Mouse (Mus musculus) mouse embryonic stem cell (cell line): ENCODE measurements around the gene Stoml1.

Experiments
- in situ Hi-C, 2 experiments: fragments of 300-500 bp; cut with MboI; formaldehyde crosslinking; loops; 1 replicate in 1 of 2; 3 replicates in 1 of 2; pipeline ENCODE4 v1.14.3; 2019 to 2020; ENCODE audit warnings: low sequenced_read_pairs in 2 of 2, low pct_unique_long_range_greater_than_20kb in 1 of 2, mixed read lengths in 1 of 2; ENCODE audit not compliant: unreplicated experiment in 1 of 2

The Stoml1 gene

GRCm38 (mm10) chr9:58281597-58281996 is 28.6 kb downstream of the Stoml1 start:
- in situ Hi-C loops = loop anchor here in 1 of 2 experiments (5.0 kb wide), 1 partner anchor 39 kb away; no protein-coding TSS in a partner anchor

- in situ Hi-C loops = loop anchor here in 1 of 2 experiments (5.0 kb wide), 1 partner anchor 41 kb away; no protein-coding TSS in a partner anchor
These were observed 30.5 kb downstream of the Stoml1 start for GRCm38 (mm10) chr9:58283431-58283830.

- in situ Hi-C loops = no loop called here
These were observed 36.1 kb downstream of the Stoml1 start for GRCm38 (mm10) chr9:58289090-58289489.

- in situ Hi-C loops = no loop called here
These were observed 36.9 kb downstream of the Stoml1 start for GRCm38 (mm10) chr9:58289901-58290300.

DNA sequence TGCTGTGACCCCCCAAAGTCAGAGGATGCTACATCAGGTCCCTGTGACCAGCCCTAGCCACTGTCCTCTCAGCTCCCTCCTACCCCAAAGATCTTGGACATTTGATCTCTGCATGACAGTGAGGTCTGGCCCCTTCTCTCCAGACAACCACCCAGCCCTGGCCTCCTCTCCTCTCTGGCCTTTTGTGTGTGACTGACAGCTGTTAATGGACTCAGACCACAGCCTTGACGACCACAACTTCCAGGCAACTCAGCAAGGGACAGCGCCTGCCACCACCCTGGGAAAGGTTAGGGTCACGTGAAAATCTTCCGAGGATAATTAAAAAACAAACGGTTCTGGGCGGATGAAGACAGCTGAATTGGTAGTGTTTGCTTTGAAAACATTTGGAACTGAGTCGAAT is 41.6 kb downstream of the Stoml1 start:
- in situ Hi-C loops = no loop called here

DNA sequence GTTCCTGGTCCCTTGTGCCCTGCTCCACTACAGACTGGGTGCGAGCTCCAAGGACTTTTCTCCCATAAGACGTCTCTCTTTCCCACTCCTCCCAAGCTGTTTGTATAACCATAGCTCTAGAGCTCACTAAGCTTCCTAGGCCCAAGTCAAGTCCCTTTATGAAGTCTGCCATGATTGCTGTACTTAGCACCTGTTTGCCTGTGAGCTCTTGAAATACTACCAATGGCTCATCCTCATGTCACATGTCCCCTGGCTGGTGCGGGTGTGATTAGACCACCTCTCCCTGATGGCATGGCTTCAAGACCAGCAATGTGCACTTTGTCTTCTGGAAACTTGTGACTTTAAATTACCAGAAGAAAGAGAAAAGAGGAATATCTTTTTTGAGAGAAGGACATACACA is 42.4 kb downstream of the Stoml1 start:
- in situ Hi-C loops = no loop called here

DNA sequence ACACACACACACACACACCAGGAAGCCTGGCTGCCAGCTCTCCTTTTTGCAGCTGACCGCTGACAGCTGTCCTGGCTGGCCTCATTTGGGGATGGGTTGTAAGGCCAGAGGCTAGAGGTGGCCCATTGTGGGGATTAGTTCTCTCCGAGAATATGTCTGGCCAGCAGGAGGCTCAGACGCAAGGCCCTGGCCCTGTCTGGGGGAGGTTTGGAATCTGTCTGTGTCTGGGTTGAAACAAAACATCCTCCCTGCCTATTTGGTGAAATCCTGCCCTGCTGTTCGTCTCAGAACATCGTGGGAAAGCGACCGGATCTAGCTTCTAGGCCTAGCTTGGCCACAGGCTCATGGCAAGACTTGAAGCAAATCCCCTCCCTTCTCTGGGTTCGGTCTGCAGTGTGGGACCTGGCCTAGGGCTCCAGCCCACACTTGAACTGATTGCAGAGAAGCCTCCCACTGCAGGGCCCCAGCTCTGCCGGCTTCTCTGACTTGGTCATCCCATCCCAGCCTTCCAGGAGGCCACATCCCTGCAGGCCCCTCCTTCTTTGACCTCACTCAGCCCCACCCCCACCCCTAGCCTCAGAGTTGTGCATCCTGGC is 42.9 kb downstream of the Stoml1 start:
- in situ Hi-C loops = no loop called here

- in situ Hi-C loops = no loop called here
These were observed 44.1 kb downstream of the Stoml1 start for GRCm38 (mm10) chr9:58297065-58297464.

GRCm38 (mm10) chr9:58297961-58298477 is 45.1 kb downstream of the Stoml1 start:
- in situ Hi-C loops = no loop called here

- in situ Hi-C loops = no loop called here
These were observed 46.4 kb downstream of the Stoml1 start for GRCm38 (mm10) chr9:58299356-58299799.

- in situ Hi-C loops = no loop called here
These were observed 50.2 kb downstream of the Stoml1 start for GRCm38 (mm10) chr9:58303115-58303514.

GRCm38 (mm10) chr9:58303599-58304271 is 50.8 kb downstream of the Stoml1 start:
- in situ Hi-C loops = no loop called here

DNA sequence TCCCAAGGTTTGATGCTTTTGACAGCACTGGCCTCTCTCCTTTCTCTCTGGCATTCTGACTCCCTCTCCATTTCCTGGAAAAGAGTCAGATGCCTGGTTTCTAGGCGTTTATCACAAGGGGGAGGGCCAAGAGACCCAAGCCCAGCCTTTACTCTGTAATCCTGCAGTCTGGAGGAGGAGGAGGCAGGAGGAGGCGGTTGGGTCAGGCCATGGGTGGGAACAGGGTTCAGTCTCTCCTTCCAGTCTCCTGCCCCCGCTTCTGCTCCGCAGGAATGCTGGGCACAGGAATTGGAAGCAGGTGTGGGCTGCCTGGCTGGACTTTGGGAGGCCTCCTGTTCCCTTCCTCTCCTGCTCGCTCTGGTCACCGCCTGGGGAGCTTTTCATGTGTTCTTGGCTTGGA is 52.7 kb downstream of the Stoml1 start:
- in situ Hi-C loops = no loop called here

GRCm38 (mm10) chr9:58308395-58308794 is 55.4 kb downstream of the Stoml1 start:
- in situ Hi-C loops = no loop called here

GRCm38 (mm10) chr9:58310043-58310660 is 57.2 kb downstream of the Stoml1 start:
- in situ Hi-C loops = no loop called here

DNA sequence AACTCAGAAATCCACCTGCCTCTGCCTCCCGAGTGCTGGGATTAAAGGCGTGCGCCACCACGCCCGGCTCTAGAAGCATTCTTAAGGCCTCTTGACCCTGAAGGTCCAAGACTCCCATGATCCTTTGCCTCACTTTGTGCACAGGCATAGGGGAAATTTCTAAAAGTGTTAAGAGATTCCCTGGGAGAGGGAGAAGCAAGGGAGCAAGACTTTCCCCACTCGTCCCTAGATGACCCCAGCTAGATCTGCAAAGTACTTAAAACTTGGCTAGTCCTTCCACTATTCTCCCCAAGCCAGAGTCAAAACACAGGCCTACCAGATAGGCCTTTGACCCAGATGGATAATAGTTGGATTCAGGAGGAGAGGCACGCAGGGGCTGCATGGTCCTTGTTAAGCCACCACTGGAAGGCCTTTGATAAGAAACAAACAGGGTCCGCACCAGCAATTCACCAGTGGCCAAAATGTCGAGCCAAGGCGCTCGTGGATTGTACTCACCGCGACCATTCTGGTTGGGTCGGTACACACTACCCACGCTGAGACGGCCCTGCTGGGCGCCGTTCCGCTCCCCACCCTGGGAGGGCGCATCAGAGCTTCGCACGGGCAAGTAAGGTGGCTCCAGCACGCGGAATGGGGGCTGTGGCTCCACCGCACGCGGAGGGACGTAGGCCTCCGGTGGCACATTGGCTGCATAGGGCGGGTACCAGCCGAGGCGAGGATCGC is 58.4 kb downstream of the Stoml1 start:
- in situ Hi-C loops = no loop called here
